Mouse (Mus musculus) lung, embryonic 16.5 days (tissue): Measurements from ENCODE around the gene Ankmy1. TPM values are rescaled to one million over a fixed set of nuclear protein-coding genes. Genes with fewer than 3 reads are reported as not detected.

Experiments used
- ATAC-seq: fragments of 200-750 bp; cut with Nextera tagmentation; 2 replicates; pipeline ENCODE4 v1.8.0; 2017; ENCODE audit warnings: low read depth, mild to moderate bottlenecking, moderate library complexity
- H3K27ac ChIP-seq: fragments of 300-500 bp; sonication (generic); 2 replicates; pipeline ENCODE4 v1.5.1; 2014; ENCODE audit warnings: mild to moderate bottlenecking, control low read depth, low read length
- H3K27me3 ChIP-seq: fragments of 300-500 bp; sonication (generic); 2 replicates; pipeline ENCODE4 v1.6.1; 2014; ENCODE audit warnings: low read depth, low read length, mixed read lengths; ENCODE audit not compliant: control insufficient read depth, insufficient read depth
- H3K36me3 ChIP-seq: fragments of 300-500 bp; sonication (generic); 2 replicates; pipeline ENCODE4 v1.6.1; 2014; ENCODE audit warnings: low read length; ENCODE audit not compliant: control insufficient read depth, insufficient read depth
- H3K4me1 ChIP-seq: fragments of 300-500 bp; sonication (generic); replicated peaks from 2 replicates; pipeline ENCODE4 v1.6.1; 2014; ENCODE audit warnings: low read length, mixed read lengths; ENCODE audit not compliant: control insufficient read depth, insufficient read depth
- H3K4me2 ChIP-seq: fragments of 300-500 bp; sonication (generic); 2 replicates; pipeline ENCODE4 v1.6.1; 2014; ENCODE audit warnings: low read depth, low read length, control low read depth
- H3K4me3 ChIP-seq: fragments of 300-500 bp; sonication (generic); 2 replicates; pipeline ENCODE4 v1.5.1; 2014; ENCODE audit warnings: mild to moderate bottlenecking, low read length, control low read depth
- H3K9ac ChIP-seq: fragments of 300-500 bp; sonication (generic); 2 replicates; pipeline ENCODE4 v1.6.1; 2014; ENCODE audit warnings: low read length, control low read depth
- H3K9me3 ChIP-seq: fragments of 300-500 bp; sonication (generic); 2 replicates; pipeline ENCODE4 v1.6.1; 2016; ENCODE audit warnings: low read length; ENCODE audit not compliant: control insufficient read depth
- WGBS: fragments of 180-500 bp; shearing (Covaris S2); extraction: QIAGEN DNeasy Blood & Tissue Kit; methylation state at CpG from one replicate; pipeline ENCODE4 v1.1.7; 2014; 5-methylcytosine and 5-hydroxymethylcytosine counted together
- polyA plus RNA-seq: library from polyadenylated mRNA; unstranded; fragments of >200 nt; fragmentation: Nextera tagmentation; extraction: Ambion mirVana; gene quantifications from 2 replicates; pipeline ENCODE4 v1.2.1, GENCODE M21; 2015

The Ankmy1 gene
- polyA plus RNA-seq, 1 experiment from 2014 or later: 0.48 TPM

DNA sequence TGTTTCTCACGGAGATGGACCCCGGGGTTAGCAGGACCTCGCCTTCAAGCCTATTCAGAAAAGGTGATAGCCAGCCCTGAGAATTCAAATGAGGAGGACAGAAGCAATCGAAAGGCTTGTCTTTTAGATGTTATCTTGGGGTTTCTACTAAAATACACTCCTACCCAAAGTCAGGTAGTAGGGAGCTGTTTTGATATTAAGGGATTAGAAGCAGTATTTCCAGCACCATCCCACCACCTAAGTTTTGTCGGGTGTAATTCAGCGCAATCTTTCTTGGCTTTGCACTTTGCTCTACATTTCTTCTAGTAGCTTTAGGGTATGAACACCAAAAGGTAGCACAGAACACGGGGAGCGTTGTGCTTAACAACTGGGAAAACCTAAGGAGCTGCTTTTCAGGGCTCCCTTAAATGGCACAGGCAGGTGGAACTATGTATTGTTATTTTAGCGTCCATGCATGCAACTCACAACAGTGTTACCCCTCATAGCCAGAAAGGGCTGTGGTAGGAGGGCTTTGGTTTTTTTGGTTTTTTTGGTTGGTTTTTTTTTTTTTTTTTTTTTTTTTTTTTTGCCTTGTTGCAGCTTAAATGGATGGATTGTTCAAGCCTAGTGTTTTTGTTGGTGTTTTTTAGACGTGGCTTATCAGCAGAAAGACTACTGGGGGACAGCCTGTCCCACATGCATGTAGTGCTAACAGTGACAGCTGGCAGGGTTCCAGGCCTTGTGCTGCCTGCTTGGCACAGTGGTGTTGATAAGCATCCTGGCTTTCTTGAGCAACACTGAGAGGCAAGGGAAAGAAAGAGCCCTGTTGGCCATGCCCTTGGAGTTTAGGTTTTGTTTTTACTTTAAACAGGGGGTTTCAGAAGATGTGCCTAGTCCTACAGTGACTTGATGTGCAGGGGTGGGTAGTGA is 32.6 kb upstream of the Ankmy1 start:
- H3K4me3 ChIP-seq: peak overlapping the region; percentile 67
- H3K4me2 ChIP-seq: peak overlapping the region; percentile 85
- peak overlapping the region; percentile 94 for H3K27ac ChIP-seq
- no peaks in the 10 kb centered on the region for H3K9me3 ChIP-seq
- 13% methylated on average over 10 of the region's 10 CpGs for WGBS
- H3K36me3 ChIP-seq: peaks cover 19% of the 10 kb centered on the region
- peaks cover 17% of the 10 kb centered on the region for H3K4me1 ChIP-seq
- peak overlapping the region; percentile 83 for H3K9ac ChIP-seq
- ATAC-seq: no peak
- H3K27me3 ChIP-seq: no peaks in the 10 kb centered on the region

DNA sequence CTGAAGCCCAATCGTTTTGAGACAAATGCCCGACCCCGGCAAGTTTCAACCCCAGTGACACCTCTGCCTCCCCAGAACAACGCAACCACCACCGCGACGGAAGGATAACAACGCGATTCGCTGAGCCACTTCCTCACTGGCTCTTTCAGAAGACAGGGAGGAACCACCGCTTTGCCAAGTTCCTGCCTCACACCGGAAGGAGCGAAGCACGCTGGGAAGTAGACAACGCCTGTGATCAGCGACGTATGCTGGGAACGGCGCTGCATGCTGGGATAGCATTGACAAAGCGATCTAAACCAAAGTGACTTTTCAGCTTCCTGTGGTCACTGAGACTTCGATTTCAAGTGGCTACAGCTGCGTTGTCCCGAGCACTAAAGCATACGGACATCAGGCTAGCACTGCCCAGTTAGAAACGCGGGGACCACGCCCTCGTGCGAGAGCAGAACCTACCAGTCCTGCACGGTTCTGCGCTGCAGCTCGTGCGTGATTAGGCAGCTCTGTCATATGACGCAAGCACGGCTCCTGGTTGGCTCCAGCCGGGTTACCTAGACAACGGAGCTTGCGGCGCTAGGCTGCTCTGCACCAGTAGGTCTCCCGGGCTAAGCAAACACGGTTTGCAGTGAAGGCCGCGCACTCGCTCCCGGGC is 31.6 kb upstream of the Ankmy1 start, which contains the start of gene Capn10:
Capn10 (plus strand) TSS at position 195 of the 646 bp plus-strand sequence.
- no peaks in the 10 kb centered on the region for H3K27me3 ChIP-seq
- peak within 1 kb of the TSS; percentile 83 for H3K9ac ChIP-seq
- peaks cover 17% of the 10 kb centered on the region for H3K4me1 ChIP-seq
- WGBS: under 1% methylated on average over 45 of the region's 45 CpGs
- H3K4me2 ChIP-seq: peak within 1 kb of the TSS; percentile 85
- H3K27ac ChIP-seq: peak within 1 kb of the TSS; percentile 94
- peak; percentile 99 for ATAC-seq
- H3K9me3 ChIP-seq: no peaks in the 10 kb centered on the region
- H3K36me3 ChIP-seq: peaks cover 10% of the 10 kb centered on the region
- peak within 1 kb of the TSS; percentile 67 for H3K4me3 ChIP-seq

DNA sequence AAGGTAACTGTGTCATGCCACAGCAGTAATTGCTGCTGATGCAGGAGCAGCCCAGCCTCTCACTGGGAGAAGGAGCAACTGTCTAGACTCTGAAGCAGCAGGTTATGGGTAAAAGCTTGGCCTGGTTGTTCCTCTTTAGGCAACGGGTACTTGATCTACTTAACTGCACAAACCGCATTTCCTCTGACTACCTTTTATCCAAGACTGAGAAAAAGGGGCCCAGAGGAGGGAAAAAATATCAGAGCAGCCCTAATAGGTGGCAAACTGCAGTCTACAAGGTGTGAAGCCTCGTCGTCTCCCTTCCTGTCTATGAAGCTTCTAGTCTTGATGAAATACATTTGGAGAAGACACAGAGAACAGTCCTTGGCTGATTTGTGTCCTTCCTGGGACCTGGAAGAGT is 30.9 kb upstream of the Ankmy1 start:
- ATAC-seq: no peak
- Histone ChIP-seq H3K27me3 (no peaks in the 10 kb centered on the region), H3K4me3 (peak overlapping the region; percentile 67), H3K9ac (peak overlapping the region; percentile 83), H3K4me2 (peak overlapping the region; percentile 85), H3K4me1 (peaks cover 17% of the 10 kb centered on the region), H3K27ac (peak overlapping the region; percentile 94), H3K36me3 (peaks cover 6% of the 10 kb centered on the region), H3K9me3 (no peaks in the 10 kb centered on the region)
- WGBS: 78% methylated on average over 4 of the region's 4 CpGs

DNA sequence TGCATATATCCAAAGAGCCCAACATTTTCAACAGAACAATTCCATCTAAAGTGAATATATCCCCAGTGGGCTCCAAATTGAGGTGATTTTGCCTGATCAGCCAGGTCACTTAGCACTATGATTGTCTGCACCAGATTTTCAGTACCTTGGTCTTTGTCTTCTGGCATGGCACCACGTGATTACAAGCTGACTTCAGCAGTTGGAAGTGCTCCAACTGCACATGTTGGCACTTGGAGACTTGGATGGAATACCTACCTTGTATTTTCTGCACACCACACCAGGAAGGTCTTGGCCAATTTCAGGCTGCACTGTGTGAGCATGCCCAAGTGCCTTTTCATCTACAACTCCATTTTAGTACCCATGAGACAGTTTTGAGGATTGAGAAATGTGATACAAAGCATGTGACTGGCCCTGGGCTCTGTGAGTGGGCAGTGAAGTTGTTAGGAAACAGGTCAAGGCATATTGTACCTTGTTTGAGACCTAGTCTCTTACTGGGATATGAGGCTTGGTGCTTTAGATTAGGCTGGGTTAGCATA is 27.5 kb upstream of the Ankmy1 start:
- no peak for ATAC-seq
- Histone ChIP-seq H3K4me3 (no peak overlapping the region), H3K27ac (no peak overlapping the region), H3K9ac (no peak overlapping the region), H3K27me3 (no peaks in the 10 kb centered on the region), H3K4me1 (peaks cover 5% of the 10 kb centered on the region; the same call in 1 of the 2 replicates), H3K36me3 (no peaks in the 10 kb centered on the region), H3K9me3 (no peaks in the 10 kb centered on the region), H3K4me2 (no peak overlapping the region)
- 15% methylated on average over 1 of the region's 1 CpGs for WGBS

DNA sequence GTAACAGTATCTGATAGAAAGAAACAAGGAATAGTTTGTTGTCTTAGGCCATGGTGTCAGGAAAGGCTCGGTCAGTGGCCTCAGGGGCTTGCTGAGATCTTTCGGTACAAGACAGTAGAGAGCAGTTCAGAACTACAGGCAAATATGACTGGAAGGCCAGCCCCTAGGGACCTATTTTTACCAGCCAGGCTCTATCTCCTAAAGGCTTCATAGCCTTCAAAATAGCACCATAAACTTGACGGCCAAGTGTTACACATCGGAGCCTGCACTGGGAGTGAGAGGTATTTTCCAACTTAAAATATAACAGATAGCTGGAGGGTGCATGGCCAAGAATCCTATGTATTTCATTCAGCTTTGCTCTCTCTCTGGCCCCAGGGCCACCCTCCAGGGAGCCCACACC is 18.8 kb upstream of the Ankmy1 start:
- Histone ChIP-seq H3K36me3 (peaks cover 36% of the 10 kb centered on the region), H3K4me3 (no peak overlapping the region), H3K27me3 (no peaks in the 10 kb centered on the region), H3K9me3 (no peaks in the 10 kb centered on the region), H3K4me1 (no peaks in the 10 kb centered on the region), H3K27ac (no peak overlapping the region), H3K4me2 (no peak overlapping the region), H3K9ac (no peak overlapping the region)
- WGBS: 89% methylated on average over 4 of the region's 4 CpGs
- ATAC-seq: no peak

DNA sequence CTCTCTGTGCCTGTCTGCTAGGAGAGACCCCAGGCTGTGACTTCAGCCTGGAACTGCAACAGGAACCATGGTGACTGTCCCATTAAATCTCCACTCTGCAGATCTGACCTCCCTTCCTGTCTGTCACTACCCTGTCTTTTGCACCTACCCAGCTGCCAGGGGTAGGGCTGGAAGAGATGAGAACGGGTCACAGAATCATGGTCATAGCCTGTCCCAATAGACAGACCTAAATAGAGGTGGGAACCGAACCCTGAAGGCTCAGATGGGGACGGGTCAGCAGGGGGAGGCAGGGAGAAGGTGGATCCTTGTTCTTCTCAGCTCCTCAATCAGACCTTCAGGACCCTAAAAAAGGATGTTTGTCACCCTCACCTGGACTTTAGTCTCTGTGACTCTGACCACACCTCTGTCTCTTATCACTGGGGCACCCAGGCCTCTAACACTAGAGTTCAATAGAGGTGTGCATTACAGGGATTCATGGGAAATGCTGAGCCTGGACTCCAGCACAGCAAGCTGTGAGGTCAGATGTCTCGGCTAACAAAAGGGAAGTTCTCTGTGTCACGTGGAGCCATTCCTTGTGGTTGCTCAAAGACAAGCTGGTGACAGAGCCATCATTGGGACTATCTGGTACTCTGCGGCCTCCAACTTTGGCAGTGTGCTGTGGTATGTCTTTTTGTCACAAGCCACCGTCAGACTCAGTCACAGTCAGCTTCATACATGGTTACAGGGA is 17.9 kb upstream of the Ankmy1 start:
- H3K4me2 ChIP-seq: no peak overlapping the region
- H3K4me1 ChIP-seq: no peaks in the 10 kb centered on the region
- peaks cover 37% of the 10 kb centered on the region for H3K36me3 ChIP-seq
- H3K27ac ChIP-seq: no peak overlapping the region
- no peaks in the 10 kb centered on the region for H3K9me3 ChIP-seq
- H3K27me3 ChIP-seq: no peaks in the 10 kb centered on the region
- 78% methylated on average over 7 of the region's 7 CpGs for WGBS
- ATAC-seq: 0 out of 2 replicates have a peak, but pooled peaks have one; percentile 13
- no peak overlapping the region for H3K4me3 ChIP-seq
- no peak overlapping the region for H3K9ac ChIP-seq

DNA sequence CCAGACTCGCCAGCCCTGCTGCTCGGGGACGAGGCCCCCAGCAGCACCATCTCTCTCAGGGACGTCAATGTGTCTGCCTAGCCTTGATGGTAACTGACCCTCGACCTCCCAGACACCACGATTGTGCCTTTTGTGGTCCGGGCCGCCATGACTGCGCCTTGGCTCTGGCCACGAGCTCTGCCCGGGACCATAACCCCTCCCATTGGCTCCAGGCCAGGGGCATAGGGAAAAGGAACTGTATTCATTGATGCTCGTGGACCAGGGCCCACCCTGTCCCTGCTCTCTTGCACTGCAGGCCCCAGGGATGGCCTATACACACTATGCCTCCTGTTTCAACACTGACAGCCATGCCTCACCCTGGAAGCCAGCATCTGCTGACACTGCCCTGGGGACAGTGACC is 17.1 kb upstream of the Ankmy1 start:
- 80% methylated on average over 12 of the region's 12 CpGs for WGBS
- Histone ChIP-seq H3K36me3 (peaks cover 41% of the 10 kb centered on the region), H3K9ac (no peak overlapping the region), H3K27me3 (no peaks in the 10 kb centered on the region), H3K4me1 (no peaks in the 10 kb centered on the region), H3K4me3 (no peak overlapping the region), H3K27ac (no peak overlapping the region), H3K4me2 (no peak overlapping the region), H3K9me3 (no peaks in the 10 kb centered on the region)
- ATAC-seq: no peak

DNA sequence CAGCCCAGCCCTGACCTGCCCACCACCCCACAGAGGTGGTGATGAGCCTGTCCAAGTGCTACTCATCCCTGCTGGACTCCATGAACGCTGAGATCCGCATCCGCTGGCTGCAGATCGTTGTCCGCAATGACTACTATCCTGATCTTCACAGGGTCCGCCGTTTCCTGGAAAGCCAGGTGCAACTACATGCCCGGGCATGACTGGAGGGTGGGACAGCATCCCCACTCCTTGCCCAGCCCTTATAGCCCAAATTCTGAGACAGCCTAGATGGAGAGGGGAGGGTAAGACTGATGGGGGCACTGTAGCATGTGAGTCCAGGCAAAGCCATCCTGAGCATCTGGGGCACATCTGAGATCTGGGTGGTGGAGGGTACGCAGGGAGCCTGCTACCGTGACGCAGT is 16.4 kb upstream of the Ankmy1 start:
- Histone ChIP-seq H3K9me3 (no peaks in the 10 kb centered on the region), H3K27me3 (no peaks in the 10 kb centered on the region), H3K4me2 (no peak overlapping the region), H3K27ac (no peak overlapping the region), H3K9ac (no peak overlapping the region), H3K4me1 (no peaks in the 10 kb centered on the region), H3K36me3 (peaks cover 42% of the 10 kb centered on the region), H3K4me3 (no peak overlapping the region)
- WGBS: 96% methylated on average over 11 of the region's 11 CpGs
- no peak for ATAC-seq

DNA sequence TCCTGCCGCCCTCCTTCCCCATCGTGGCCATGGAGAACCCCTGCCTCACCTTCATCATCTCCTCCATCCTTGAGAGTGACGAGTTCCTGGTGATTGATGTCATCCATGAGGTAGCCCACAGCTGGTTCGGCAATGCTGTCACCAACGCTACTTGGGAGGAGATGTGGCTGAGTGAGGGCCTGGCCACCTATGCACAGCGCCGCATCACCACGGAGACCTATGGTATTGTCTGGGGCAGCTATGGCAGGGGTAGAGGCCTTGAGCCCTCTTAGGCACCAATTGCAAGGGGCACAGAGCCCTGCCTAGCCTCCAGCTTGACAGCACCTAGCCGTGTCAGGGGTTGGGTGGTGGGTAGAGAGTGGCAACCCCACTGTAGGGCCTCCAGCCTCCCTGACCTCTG is 14.0 kb upstream of the Ankmy1 start:
- H3K4me2 ChIP-seq: no peak overlapping the region
- peaks cover 11% of the 10 kb centered on the region for H3K4me1 ChIP-seq
- H3K9ac ChIP-seq: no peak overlapping the region
- 89% methylated on average over 9 of the region's 9 CpGs for WGBS
- no peak for ATAC-seq
- H3K27me3 ChIP-seq: no peaks in the 10 kb centered on the region
- H3K36me3 ChIP-seq: peaks cover 45% of the 10 kb centered on the region
- no peaks in the 10 kb centered on the region for H3K9me3 ChIP-seq
- no peak overlapping the region for H3K4me3 ChIP-seq
- no peak overlapping the region for H3K27ac ChIP-seq
